ENCODE assay signal across 1 mouse cellular context in the genomic region with DNA sequence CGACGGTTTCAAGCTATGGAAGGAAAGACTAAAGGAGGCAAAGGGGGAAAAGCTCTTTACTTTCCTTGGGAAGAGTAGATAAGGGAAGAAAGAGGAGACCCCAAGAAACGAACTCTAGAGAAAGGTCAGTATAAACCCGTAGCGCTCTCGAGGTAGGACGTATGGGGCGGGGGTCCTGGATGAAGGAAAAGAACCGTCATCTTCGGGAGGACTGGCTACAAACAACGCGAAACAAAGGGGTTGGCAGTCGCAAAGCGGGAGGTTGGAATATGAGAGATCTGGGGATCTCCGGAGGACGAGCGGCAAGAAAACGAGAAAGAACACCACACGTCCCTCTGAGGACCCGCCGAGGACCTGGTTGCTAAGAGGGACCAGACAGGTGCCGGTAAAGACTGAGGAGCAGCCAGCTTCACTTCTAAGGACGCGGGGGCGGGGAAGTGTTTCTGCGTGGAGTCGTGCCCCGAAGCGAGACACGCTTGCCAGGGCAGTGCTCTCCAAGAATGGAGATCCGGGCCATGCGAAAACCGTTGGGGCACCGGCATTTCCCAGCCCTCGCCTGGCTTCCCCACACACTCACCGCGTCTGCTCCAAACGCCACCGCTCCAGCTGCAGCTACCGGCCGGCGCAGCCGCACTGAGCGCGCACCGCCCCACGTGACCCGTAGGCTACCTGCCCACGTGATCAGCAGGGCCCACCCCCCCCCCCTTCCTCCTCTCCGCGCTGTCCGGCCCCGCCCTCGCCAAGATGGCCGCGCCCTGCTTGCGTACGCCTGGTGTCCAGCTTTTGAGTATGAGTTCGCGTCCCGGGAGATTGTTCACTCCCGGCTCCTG.
A peak's percentile ranks its signal among the peaks of the same experiment; 100 is the strongest.
TF ChIP-seq lines count a peak whose summit lies in the region.

A gene (minus strand): TSS at position 660 of the 830 bp plus-strand sequence.
A gene (plus strand): TSS at position 720 of the 830 bp plus-strand sequence.

TF ChIP-seq in MEL, 35 proteins besides CTCF, POLR2A, EP300 and RAD21 (continued from another document):
- TF ChIP-seq JUND (IDR thresholded peaks at IDR 0.05; ENCODE audit: low read depth, low read length) (no peak), TAL1 (IDR thresholded peaks at IDR 0.05; ENCODE audit: low read length) (no peak), KAT2A (conservative IDR thresholded peaks at IDR 0.05; ENCODE audit: low read depth, low read length) (no peak; the same call in 1 of the 2 replicates), ZMIZ1 (IDR thresholded peaks at IDR 0.05; ENCODE audit: low read depth, low read length) (peak; percentile 62), SMC3 (IDR thresholded peaks at IDR 0.05; ENCODE audit: low read depth, low read length) (no peak), USF1 (IDR thresholded peaks at IDR 0.05; ENCODE audit: low read depth, low read length) (peak; percentile 99), ZC3H11A (IDR thresholded peaks at IDR 0.05; ENCODE audit: low read depth, low read length) (no peak), CHD2 (IDR thresholded peaks at IDR 0.05; ENCODE audit: low read length) (no peak), TBP (IDR thresholded peaks at IDR 0.05; ENCODE audit: low read depth, low read length) (peak; percentile 72), ETS1 (IDR thresholded peaks at IDR 0.05; ENCODE audit: low read depth, low read length) (peak; percentile 53; the same call in 1 of the 2 replicates), MYC (IDR thresholded peaks at IDR 0.05; ENCODE audit: low read depth, low read length) (no peak), MXI1 (IDR thresholded peaks at IDR 0.05; ENCODE audit: low read depth, low read length) (peak; percentile 89), MAZ (IDR thresholded peaks at IDR 0.05; ENCODE audit: low read depth, low read length) (peak; percentile 92), MEF2A (IDR thresholded peaks at IDR 0.05; ENCODE audit: extremely low read depth, insufficient replicate concordance, low read depth, low read length, poor library complexity, severe bottlenecking) (0 out of 2 replicates have a peak, but pooled peaks have one; percentile 14), ZKSCAN1 (IDR thresholded peaks at IDR 0.05; ENCODE audit: low read depth, low read length) (no peak), TCF12 (IDR thresholded peaks at IDR 0.05; ENCODE audit: low read depth, low read length) (no peak; the same call in 1 of the 2 replicates), POLR2AphosphoS5 (IDR thresholded peaks at IDR 0.05; ENCODE audit: borderline replicate concordance, low read depth, low read length) (no peak)
